Mouse (Mus musculus): ENCODE measurements around the gene Hist1h2an.
"Not testable (repeated sequence)": the region's sequence is repeated elsewhere in the genome, so short reads cannot be mapped to it uniquely, and the experiment has no call there.

- TF ChIP-seq CTCF (IDR thresholded peaks at IDR 0.05; ENCODE audit: low read depth, low read length); POLR2AphosphoS5 (IDR thresholded peaks at IDR 0.05; ENCODE audit: insufficient replicate concordance, low read depth, low read length); GATA1 (IDR thresholded peaks at IDR 0.05; ENCODE audit: borderline replicate concordance, low read length); TAL1 (conservative IDR thresholded peaks at IDR 0.05; ENCODE audit: low read depth, low read length): not testable (repeated sequence)
Measured at GRCm38 (mm10) chr13:21811539-21811938, 24.5 kb upstream of the Hist1h2an start, which contains the start of gene Hist1h4m.
